Mouse (Mus musculus): ENCODE measurements around the gene Gtf3c5. TPM values are rescaled to one million over a fixed set of nuclear protein-coding genes. Genes with fewer than 3 reads are reported as not detected.

Gene Gtf3c5
- polyA plus RNA-seq, 1 experiment, result 13.7 TPM

DNA sequence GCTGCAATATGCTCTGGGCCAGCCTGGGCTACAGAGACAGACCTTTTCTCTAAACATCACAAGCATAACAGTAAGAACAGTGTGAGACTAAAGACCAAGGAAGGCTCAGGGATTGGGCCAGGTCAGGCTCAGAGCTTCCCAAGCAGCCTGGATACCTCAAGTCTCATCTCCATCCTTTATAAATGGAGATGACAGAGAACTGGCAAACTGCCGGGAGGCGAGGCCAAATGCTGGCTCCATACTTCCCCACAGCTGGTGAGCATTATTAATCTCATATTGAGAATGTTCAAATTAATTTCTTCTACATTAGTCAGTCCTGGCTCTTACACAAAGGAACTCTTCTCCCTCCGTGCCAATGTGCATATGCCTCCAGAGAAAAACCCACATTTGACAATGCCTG lies 6.7 kb downstream of the Gtf3c5 start:
- Histone ChIP-seq H3K4me1 (ENCODE audit: control insufficient read depth, insufficient read depth, insufficient read length, low read length) (no peaks in the 10 kb centered on the region), H3K36me3 (ENCODE audit: control insufficient read depth, insufficient read depth, low read length) (peaks cover 40% of the 10 kb centered on the region), H3K27me3 (ENCODE audit: control insufficient read depth, insufficient read depth, low read length) (no peaks in the 10 kb centered on the region), H3K27ac (ENCODE audit: insufficient read depth, low read depth, low read length) (no peak overlapping the region), H3K4me3 (ENCODE audit: low read depth, low read length) (no peak overlapping the region)
- 83% methylated on average over 3 of the region's 3 CpGs for WGBS
- TF ChIP-seq CTCF (IDR thresholded peaks at IDR 0.05; ENCODE audit: extremely low read depth, insufficient read length, insufficient replicate concordance, low read depth, low read length), result no peak
- TF ChIP-seq POLR2A (IDR thresholded peaks at IDR 0.05; ENCODE audit: low read depth, low read length), result no peak

- no peaks in the 10 kb centered on the region for H3K27me3 ChIP-seq (ENCODE audit: control insufficient read depth, insufficient read depth, low read length)
- H3K4me1 ChIP-seq (ENCODE audit: control insufficient read depth, insufficient read depth, insufficient read length, low read length), result no peaks in the 10 kb centered on the region
- peaks cover 49% of the 10 kb centered on the region for H3K36me3 ChIP-seq (ENCODE audit: control insufficient read depth, insufficient read depth, low read length)
- no peak for TF ChIP-seq CTCF (IDR thresholded peaks at IDR 0.05; ENCODE audit: extremely low read depth, insufficient read length, insufficient replicate concordance, low read depth, low read length)
- TF ChIP-seq POLR2A (IDR thresholded peaks at IDR 0.05; ENCODE audit: low read depth, low read length), result no peak
- no peak overlapping the region for H3K4me3 ChIP-seq (ENCODE audit: low read depth, low read length)
- H3K27ac ChIP-seq (ENCODE audit: insufficient read depth, low read depth, low read length), result no peak overlapping the region
- WGBS, result 67% methylated on average over 4 of the region's 4 CpGs
These were observed 8.2 kb downstream of the Gtf3c5 start for GRCm38 (mm10) chr2:28575341-28575740.

GRCm38 (mm10) chr2:28569903-28570302 lies 13.6 kb downstream of the Gtf3c5 start:
- TF ChIP-seq CTCF (IDR thresholded peaks at IDR 0.05; ENCODE audit: extremely low read depth, insufficient read length, insufficient replicate concordance, low read depth, low read length) (no peak), POLR2A (IDR thresholded peaks at IDR 0.05; ENCODE audit: low read depth, low read length) (no peak)
- 86% methylated on average over 2 of the region's 3 CpGs for WGBS
- Histone ChIP-seq H3K27me3 (ENCODE audit: control insufficient read depth, insufficient read depth, low read length) (no peaks in the 10 kb centered on the region), H3K36me3 (ENCODE audit: control insufficient read depth, insufficient read depth, low read length) (peaks cover 54% of the 10 kb centered on the region), H3K4me1 (ENCODE audit: control insufficient read depth, insufficient read depth, insufficient read length, low read length) (no peaks in the 10 kb centered on the region), H3K27ac (ENCODE audit: insufficient read depth, low read depth, low read length) (no peak overlapping the region), H3K4me3 (ENCODE audit: low read depth, low read length) (no peak overlapping the region)

DNA sequence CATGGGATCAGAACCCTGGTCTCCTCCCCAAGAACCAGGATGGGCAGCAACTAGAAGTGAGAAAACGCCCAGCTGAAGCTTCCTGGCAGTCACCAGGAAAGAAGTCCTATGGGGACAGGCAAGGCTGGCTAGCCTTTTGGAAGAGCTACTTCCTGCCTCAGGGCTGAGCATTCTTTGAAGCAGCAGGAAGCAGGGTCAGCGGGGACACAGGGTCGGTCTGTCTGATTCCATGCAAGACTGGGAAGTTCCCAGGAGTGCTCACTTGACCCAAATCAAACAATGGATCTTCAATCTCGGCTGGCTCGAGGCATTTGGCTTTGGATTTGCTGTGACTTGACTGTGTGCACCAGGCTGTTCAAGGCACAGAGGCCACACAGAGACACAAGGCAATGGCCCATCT lies 17.0 kb downstream of the Gtf3c5 start:
- Histone ChIP-seq H3K4me1 (ENCODE audit: control insufficient read depth, insufficient read depth, insufficient read length, low read length) (no peaks in the 10 kb centered on the region), H3K27me3 (ENCODE audit: control insufficient read depth, insufficient read depth, low read length) (no peaks in the 10 kb centered on the region), H3K4me3 (ENCODE audit: low read depth, low read length) (no peak overlapping the region), H3K36me3 (ENCODE audit: control insufficient read depth, insufficient read depth, low read length) (peaks cover 32% of the 10 kb centered on the region), H3K27ac (ENCODE audit: insufficient read depth, low read depth, low read length) (no peak overlapping the region)
- no peak for TF ChIP-seq CTCF (IDR thresholded peaks at IDR 0.05; ENCODE audit: extremely low read depth, insufficient read length, insufficient replicate concordance, low read depth, low read length)
- TF ChIP-seq POLR2A (IDR thresholded peaks at IDR 0.05; ENCODE audit: low read depth, low read length), result no peak
- WGBS, result 71% methylated on average over 5 of the region's 5 CpGs

- H3K36me3 ChIP-seq (ENCODE audit: control insufficient read depth, insufficient read depth, low read length), result peaks cover 20% of the 10 kb centered on the region
- TF ChIP-seq CTCF (IDR thresholded peaks at IDR 0.05; ENCODE audit: extremely low read depth, insufficient read length, insufficient replicate concordance, low read depth, low read length), result no peak
- TF ChIP-seq POLR2A (IDR thresholded peaks at IDR 0.05; ENCODE audit: low read depth, low read length), result no peak
- no peaks in the 10 kb centered on the region for H3K27me3 ChIP-seq (ENCODE audit: control insufficient read depth, insufficient read depth, low read length)
- 87% methylated on average over 4 of the region's 4 CpGs for WGBS
- H3K4me1 ChIP-seq (ENCODE audit: control insufficient read depth, insufficient read depth, insufficient read length, low read length), result no peaks in the 10 kb centered on the region
- H3K4me3 ChIP-seq (ENCODE audit: low read depth, low read length), result no peak overlapping the region
- no peak overlapping the region for H3K27ac ChIP-seq (ENCODE audit: insufficient read depth, low read depth, low read length)
These were observed 19.2 kb downstream of the Gtf3c5 start for GRCm38 (mm10) chr2:28564380-28564779.

DNA sequence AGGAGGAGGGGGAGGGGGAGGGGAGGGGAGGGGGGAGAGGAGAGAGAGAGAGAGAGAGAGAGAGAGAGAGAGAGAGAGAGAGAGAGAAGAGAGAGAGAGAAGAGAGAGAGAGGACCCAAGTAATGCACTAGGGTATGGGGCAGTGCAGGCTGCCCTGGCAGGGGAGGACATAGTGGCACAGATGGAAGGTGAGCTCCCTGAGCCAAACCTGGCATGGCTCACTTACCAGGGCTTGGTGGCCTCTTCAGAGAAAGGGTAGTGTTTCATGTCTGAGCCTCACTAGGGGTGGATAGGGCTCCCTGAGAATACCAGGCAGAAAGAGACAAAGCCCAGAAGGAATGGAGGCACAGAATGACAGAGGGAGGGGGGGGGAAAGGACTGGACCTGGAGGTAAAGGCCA lies 19.7 kb downstream of the Gtf3c5 start:
- Histone ChIP-seq H3K4me1 (ENCODE audit: control insufficient read depth, insufficient read depth, insufficient read length, low read length) (no peaks in the 10 kb centered on the region), H3K27ac (ENCODE audit: insufficient read depth, low read depth, low read length) (no peak overlapping the region), H3K36me3 (ENCODE audit: control insufficient read depth, insufficient read depth, low read length) (peaks cover 17% of the 10 kb centered on the region), H3K27me3 (ENCODE audit: control insufficient read depth, insufficient read depth, low read length) (no peaks in the 10 kb centered on the region), H3K4me3 (ENCODE audit: low read depth, low read length) (no peak overlapping the region)
- TF ChIP-seq CTCF (IDR thresholded peaks at IDR 0.05; ENCODE audit: extremely low read depth, insufficient read length, insufficient replicate concordance, low read depth, low read length), result no peak
- no peak for TF ChIP-seq POLR2A (IDR thresholded peaks at IDR 0.05; ENCODE audit: low read depth, low read length)

DNA sequence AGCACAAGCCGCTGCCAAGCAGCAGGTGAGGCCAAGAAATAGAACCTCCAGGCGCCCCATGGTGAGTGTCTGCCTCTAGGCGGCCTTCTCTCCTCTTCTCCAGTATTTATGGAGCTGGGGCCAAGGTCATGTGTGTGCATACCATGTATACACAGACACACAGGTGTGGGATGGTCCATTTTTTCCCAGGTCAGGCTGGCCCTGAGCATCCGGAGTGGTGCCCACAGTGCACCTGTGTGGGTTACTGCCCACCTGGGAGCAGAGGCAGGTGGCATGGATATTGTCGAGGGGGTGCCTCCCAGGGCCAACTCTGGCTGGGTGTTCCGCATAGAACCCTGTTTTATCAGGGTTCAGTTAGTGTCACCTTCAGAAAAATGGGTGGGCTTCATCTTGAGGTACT lies 20.2 kb downstream of the Gtf3c5 start, which contains the start of gene Cel:
TSS of gene Cel (minus strand) at position 101 of the 400 bp plus-strand sequence.
- WGBS, result 50% methylated on average over 6 of the region's 6 CpGs
- H3K36me3 ChIP-seq (ENCODE audit: control insufficient read depth, insufficient read depth, low read length), result peaks cover 15% of the 10 kb centered on the region

GRCm38 (mm10) chr2:28557452-28557851 lies 26.1 kb downstream of the Gtf3c5 start:
- TF ChIP-seq POLR2A (IDR thresholded peaks at IDR 0.05; ENCODE audit: low read depth, low read length) (no peak), CTCF (IDR thresholded peaks at IDR 0.05; ENCODE audit: extremely low read depth, insufficient read length, insufficient replicate concordance, low read depth, low read length) (no peak)
- Histone ChIP-seq H3K27ac (ENCODE audit: insufficient read depth, low read depth, low read length) (no peak overlapping the region), H3K4me1 (ENCODE audit: control insufficient read depth, insufficient read depth, insufficient read length, low read length) (no peaks in the 10 kb centered on the region), H3K36me3 (ENCODE audit: control insufficient read depth, insufficient read depth, low read length) (peaks cover 12% of the 10 kb centered on the region), H3K4me3 (ENCODE audit: low read depth, low read length) (no peak overlapping the region), H3K27me3 (ENCODE audit: control insufficient read depth, insufficient read depth, low read length) (no peaks in the 10 kb centered on the region)
- WGBS, result 73% methylated on average over 5 of the region's 5 CpGs

More for the DNA sequence above, 20.2 kb downstream of the Gtf3c5 start, which contains the start of gene Cel:
- Histone ChIP-seq H3K27ac (ENCODE audit: insufficient read depth, low read depth, low read length) (no peak within 1 kb of the TSS), H3K4me3 (ENCODE audit: low read depth, low read length) (no peak within 1 kb of the TSS), H3K27me3 (ENCODE audit: control insufficient read depth, insufficient read depth, low read length) (no peaks in the 10 kb centered on the region), H3K4me1 (ENCODE audit: control insufficient read depth, insufficient read depth, insufficient read length, low read length) (no peaks in the 10 kb centered on the region)
- no peak for TF ChIP-seq POLR2A (IDR thresholded peaks at IDR 0.05; ENCODE audit: low read depth, low read length)
- TF ChIP-seq CTCF (IDR thresholded peaks at IDR 0.05; ENCODE audit: extremely low read depth, insufficient read length, insufficient replicate concordance, low read depth, low read length), result no peak

Data from small intestine, adult 2 months (tissue).